Mouse (Mus musculus) c-Kit-negative CD71-positive TER-119-positive erythroid progenitor cells, embryonic 14.5 days (primary cell): ENCODE measurements around the gene Naa11.

ENCODE experiments used
- DNase-seq: peaks from one replicate; pipeline ENCODE4 v3.0.0-alpha.2; 2013; ENCODE audit warnings: low read depth, low spot score

The Naa11 gene

GRCm38 (mm10) chr5:97345129-97345528 is 47.0 kb downstream of the Naa11 start:
- DNase-seq = no peak

GRCm38 (mm10) chr5:97344144-97344543 is 48.0 kb downstream of the Naa11 start:
- no peak for DNase-seq

GRCm38 (mm10) chr5:97334794-97335193 is 57.4 kb downstream of the Naa11 start:
- no peak for DNase-seq
